Mouse (Mus musculus) macrophage (primary cell): ENCODE results near the gene Synm. TPM values are rescaled to one million over a fixed set of nuclear protein-coding genes. Genes with fewer than 3 reads are reported as not detected.

Source experiments
- H3K27ac ChIP-seq: fragments of 350-480 bp; formaldehyde crosslinking; 2 replicates; pipeline ENCODE4 v1.9.0; 2021
- H3K36me3 ChIP-seq: fragments of 350-480 bp; formaldehyde crosslinking; 2 replicates; pipeline ENCODE4 v1.9.0; 2021; ENCODE audit errors: inconsistent target
- H3K4me3 ChIP-seq: fragments of 350-480 bp; formaldehyde crosslinking; 2 replicates; pipeline ENCODE4 v1.9.0; 2021; ENCODE audit errors: inconsistent target
- H3K79me2 ChIP-seq: fragments of 350-480 bp; formaldehyde crosslinking; 2 replicates; pipeline ENCODE4 v1.9.0; 2021; ENCODE audit errors: inconsistent target
- WGBS: methylation state at CpG from one replicate; pipeline ENCODE4 v1.1.7; 2026; ENCODE audit warnings: inconsistent platforms; ENCODE audit not compliant: missing documents; 5-methylcytosine and 5-hydroxymethylcytosine counted together
- polyA plus RNA-seq: library from polyadenylated mRNA; stranded (reverse); fragments of 250-400 nt; gene quantifications from 3 replicates; pipeline ENCODE4 v1.2.4, GENCODE M21; 2018; ENCODE audit warnings: inconsistent platforms

Synm gene
- polyA plus RNA-seq, 1 experiment from 2014 or later = not detected

- 64% methylated on average over 4 of the region's 4 CpGs for WGBS
- no peak overlapping the region for H3K4me3 ChIP-seq
Measured at GRCm38 (mm10) chr7:67728203-67728602, 31.3 kb downstream of the Synm start.

GRCm38 (mm10) chr7:67725016-67725415, 34.5 kb downstream of the Synm start:
- no peaks in the 10 kb centered on the region for H3K36me3 ChIP-seq
- no peak overlapping the region for H3K27ac ChIP-seq
- WGBS = 98% methylated on average over 9 of the region's 9 CpGs
- no peaks in the 10 kb centered on the region for H3K79me2 ChIP-seq
- no peak overlapping the region for H3K4me3 ChIP-seq

More at GRCm38 (mm10) chr7:67728203-67728602, 31.3 kb downstream of the Synm start:
- Histone ChIP-seq H3K27ac (no peak overlapping the region), H3K79me2 (no peaks in the 10 kb centered on the region), H3K36me3 (no peaks in the 10 kb centered on the region)

- WGBS = 83% methylated on average over 4 of the region's 4 CpGs
- no peak overlapping the region for H3K4me3 ChIP-seq
- H3K79me2 ChIP-seq = no peaks in the 10 kb centered on the region
- H3K36me3 ChIP-seq = no peaks in the 10 kb centered on the region
- H3K27ac ChIP-seq = no peak overlapping the region
Measured at GRCm38 (mm10) chr7:67724536-67724935, 35.0 kb downstream of the Synm start.

GRCm38 (mm10) chr7:67722163-67722562, 37.4 kb downstream of the Synm start:
- no peak overlapping the region for H3K4me3 ChIP-seq
- 82% methylated on average over 2 of the region's 2 CpGs for WGBS
- H3K79me2 ChIP-seq = no peaks in the 10 kb centered on the region
- H3K36me3 ChIP-seq = no peaks in the 10 kb centered on the region
- H3K27ac ChIP-seq = no peak overlapping the region

- 84% methylated on average over 7 of the region's 8 CpGs for WGBS
- Histone ChIP-seq H3K79me2 (no peaks in the 10 kb centered on the region), H3K27ac (no peak overlapping the region)
Measured at GRCm38 (mm10) chr7:67718804-67719203, 40.7 kb downstream of the Synm start.

GRCm38 (mm10) chr7:67717520-67717919, 42.0 kb downstream of the Synm start:
- no peak overlapping the region for H3K27ac ChIP-seq
- no peaks in the 10 kb centered on the region for H3K79me2 ChIP-seq
- WGBS = 94% methylated on average over 3 of the region's 3 CpGs
- no peak overlapping the region for H3K4me3 ChIP-seq
- H3K36me3 ChIP-seq = no peaks in the 10 kb centered on the region

More at GRCm38 (mm10) chr7:67718804-67719203, 40.7 kb downstream of the Synm start:
- Histone ChIP-seq H3K4me3 (no peak overlapping the region), H3K36me3 (no peaks in the 10 kb centered on the region)

- Histone ChIP-seq H3K79me2 (no peaks in the 10 kb centered on the region), H3K4me3 (no peak overlapping the region), H3K27ac (no peak overlapping the region), H3K36me3 (no peaks in the 10 kb centered on the region)
- WGBS = 51% methylated on average over 10 of the region's 10 CpGs
Measured at GRCm38 (mm10) chr7:67716925-67717324, 42.6 kb downstream of the Synm start.

- WGBS = 87% methylated on average over 11 of the region's 11 CpGs
- no peaks in the 10 kb centered on the region for H3K36me3 ChIP-seq
- H3K27ac ChIP-seq = no peak overlapping the region
- H3K4me3 ChIP-seq = no peak overlapping the region
- H3K79me2 ChIP-seq = no peaks in the 10 kb centered on the region
Measured at GRCm38 (mm10) chr7:67716213-67716878, 43.2 kb downstream of the Synm start.

GRCm38 (mm10) chr7:67715176-67715575, 44.4 kb downstream of the Synm start:
- no peaks in the 10 kb centered on the region for H3K36me3 ChIP-seq
- 81% methylated on average over 7 of the region's 7 CpGs for WGBS
- H3K79me2 ChIP-seq = no peaks in the 10 kb centered on the region
- no peak overlapping the region for H3K4me3 ChIP-seq
- H3K27ac ChIP-seq = no peak overlapping the region

- H3K27ac ChIP-seq = no peak overlapping the region
- no peak overlapping the region for H3K4me3 ChIP-seq
- no peaks in the 10 kb centered on the region for H3K36me3 ChIP-seq
- no peaks in the 10 kb centered on the region for H3K79me2 ChIP-seq
- WGBS = 96% methylated on average over 19 of the region's 19 CpGs
Measured at GRCm38 (mm10) chr7:67713820-67714510, 45.6 kb downstream of the Synm start.

- no peak overlapping the region for H3K27ac ChIP-seq
- WGBS = 70% methylated on average over 7 of the region's 7 CpGs
- no peak overlapping the region for H3K4me3 ChIP-seq
- no peaks in the 10 kb centered on the region for H3K36me3 ChIP-seq
- H3K79me2 ChIP-seq = no peaks in the 10 kb centered on the region
Measured at GRCm38 (mm10) chr7:67710216-67710615, 49.3 kb downstream of the Synm start.

- 92% methylated on average over 6 of the region's 6 CpGs for WGBS
- Histone ChIP-seq H3K4me3 (no peak overlapping the region), H3K27ac (no peak overlapping the region), H3K36me3 (no peaks in the 10 kb centered on the region), H3K79me2 (no peaks in the 10 kb centered on the region)
Measured at GRCm38 (mm10) chr7:67708160-67708559, 51.4 kb downstream of the Synm start.

GRCm38 (mm10) chr7:67701252-67701914, 58.2 kb downstream of the Synm start:
- Histone ChIP-seq H3K36me3 (no peaks in the 10 kb centered on the region), H3K27ac (no peak overlapping the region), H3K79me2 (no peaks in the 10 kb centered on the region), H3K4me3 (no peak overlapping the region)
- WGBS = 88% methylated on average over 17 of the region's 17 CpGs

- Histone ChIP-seq H3K4me3 (no peak overlapping the region), H3K27ac (no peak overlapping the region), H3K79me2 (no peaks in the 10 kb centered on the region), H3K36me3 (no peaks in the 10 kb centered on the region)
Measured at GRCm38 (mm10) chr7:67700846-67701245, 58.7 kb downstream of the Synm start.

- Histone ChIP-seq H3K4me3 (no peak overlapping the region), H3K79me2 (no peaks in the 10 kb centered on the region), H3K36me3 (no peaks in the 10 kb centered on the region), H3K27ac (no peak overlapping the region)
- WGBS = 86% methylated on average over 4 of the region's 4 CpGs
Measured at GRCm38 (mm10) chr7:67699301-67699700, 60.2 kb downstream of the Synm start.
